Mouse (Mus musculus) stomach, postnatal 0 days (tissue): ENCODE data around the gene Gm45716.

Source experiments
- CTCF ChIP-seq: IDR thresholded peaks from 2 replicates; pipeline ENCODE4 v1.5.1; 2016; ENCODE audit warnings: antibody characterized with exemption, low read depth, mild to moderate bottlenecking, moderate library complexity
- EP300 ChIP-seq: optimal IDR thresholded peaks from 2 replicates; pipeline ENCODE3; 2016; ENCODE audit warnings: antibody characterized with exemption

- TF ChIP-seq EP300 (no peak), CTCF (no peak)
Measured at GRCm38 (mm10) chr11:90269398-90270123, 82.1 kb downstream of the Gm45716 start.
